Mouse (Mus musculus) intestine, embryonic 14.5 days (tissue): ENCODE measurements at regions not wholly inside any gene's neighbourhood (a gene's known extent, or its start where the extent isn't known, plus 50 kb on each side); places are given as distances from the start of the nearest gene placed in this dataset.

ENCODE experiments used
- ATAC-seq: fragments of 200-750 bp; cut with Nextera tagmentation; replicated peaks from 2 replicates; pipeline ENCODE4 v1.8.0; 2017; ENCODE audit warnings: low read depth, moderate number of reproducible peaks, moderate TSS enrichment, moderate library complexity; ENCODE audit not compliant: low FRiP score, low TSS enrichment
- DNase-seq: peaks from one replicate; pipeline ENCODE4 v3.0.0-alpha.2; 2018; ENCODE audit warnings: low spot score
- H3K27ac ChIP-seq: fragments of 300-500 bp; sonication (generic); 2 replicates; pipeline ENCODE4 v1.5.1; 2014; ENCODE audit warnings: low read depth, mild to moderate bottlenecking, control low read depth
- H3K27me3 ChIP-seq: fragments of 300-500 bp; sonication (generic); replicated peaks from 2 replicates; pipeline ENCODE4 v1.6.1; 2014; ENCODE audit warnings: low read length, control low read depth; ENCODE audit not compliant: control insufficient read depth, insufficient read depth
- H3K36me3 ChIP-seq: fragments of 300-500 bp; sonication (generic); 2 replicates; pipeline ENCODE4 v1.6.1; 2014; ENCODE audit warnings: low read length, control low read depth; ENCODE audit not compliant: control insufficient read depth, insufficient read depth
- H3K4me1 ChIP-seq: fragments of 300-500 bp; sonication (generic); replicated peaks from 2 replicates; pipeline ENCODE4 v1.6.1; 2014; ENCODE audit warnings: low read length, control low read depth, mixed read lengths; ENCODE audit not compliant: control insufficient read depth, insufficient read depth
- H3K4me2 ChIP-seq: fragments of 300-500 bp; sonication (generic); 2 replicates; pipeline ENCODE4 v1.6.1; 2014; ENCODE audit warnings: low read length
- H3K4me3 ChIP-seq: fragments of 300-500 bp; sonication (generic); 2 replicates; pipeline ENCODE4 v1.5.1; 2014; ENCODE audit warnings: low read depth, low read length, control low read depth, mixed read lengths
- H3K9ac ChIP-seq: fragments of 300-500 bp; sonication (generic); 2 replicates; pipeline ENCODE4 v1.6.1; 2014; ENCODE audit warnings: mild to moderate bottlenecking, low read length
- H3K9me3 ChIP-seq: fragments of 300-500 bp; sonication (generic); 2 replicates; pipeline ENCODE4 v1.6.1; 2016; ENCODE audit warnings: low read length, control low read depth; ENCODE audit not compliant: control insufficient read depth
- WGBS: fragments of 180-500 bp; shearing (Covaris S2); extraction: QIAGEN DNeasy Blood & Tissue Kit; methylation state at CpG from one replicate; pipeline ENCODE4 v1.1.7; 2014; 5-methylcytosine and 5-hydroxymethylcytosine counted together

DNA sequence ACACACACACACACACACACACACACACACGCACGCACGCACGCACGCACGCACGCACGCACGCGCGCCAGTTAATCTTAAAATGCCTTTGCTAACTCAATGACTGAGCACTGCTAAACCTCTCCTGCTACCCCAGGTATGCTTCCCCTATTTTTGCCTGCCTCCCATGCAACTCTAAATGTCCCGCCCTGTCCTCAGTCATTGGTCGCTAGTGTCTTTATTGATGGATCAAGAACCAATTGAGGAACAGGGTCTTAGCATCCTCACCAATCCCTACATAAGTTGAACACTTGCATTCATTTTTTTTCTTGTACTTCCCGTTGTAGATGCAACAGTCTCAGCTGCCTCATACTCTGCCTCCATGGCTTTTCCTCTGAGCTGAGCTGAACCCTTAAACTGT lies 72.2 kb upstream of the Ankrd55 start:
- WGBS, result 95% methylated on average over 14 of the region's 14 CpGs
- ATAC-seq (no peak), DNase-seq (no peak)
- Histone ChIP-seq H3K9ac (no peak overlapping the region), H3K27me3 (no peaks in the 10 kb centered on the region), H3K4me3 (no peak overlapping the region), H3K9me3 (no peaks in the 10 kb centered on the region), H3K27ac (no peak overlapping the region), H3K36me3 (no peaks in the 10 kb centered on the region), H3K4me2 (no peak overlapping the region), H3K4me1 (0 out of 2 replicates have a peak, but pooled peaks cover 5% of the 10 kb centered on the region)

GRCm38 (mm10) chr13:112218389-112218788 lies 69.9 kb upstream of the Ankrd55 start:
- no peak overlapping the region for H3K4me2 ChIP-seq
- H3K9me3 ChIP-seq, result no peaks in the 10 kb centered on the region
- 0 out of 2 replicates have a peak, but pooled peaks cover 6% of the 10 kb centered on the region for H3K4me1 ChIP-seq
- no peak for DNase-seq
- 63% methylated on average over 5 of the region's 5 CpGs for WGBS
- no peaks in the 10 kb centered on the region for H3K27me3 ChIP-seq
- no peak overlapping the region for H3K27ac ChIP-seq
- no peak overlapping the region for H3K9ac ChIP-seq
- no peak overlapping the region for H3K4me3 ChIP-seq
- no peaks in the 10 kb centered on the region for H3K36me3 ChIP-seq
- no peak for ATAC-seq

DNA sequence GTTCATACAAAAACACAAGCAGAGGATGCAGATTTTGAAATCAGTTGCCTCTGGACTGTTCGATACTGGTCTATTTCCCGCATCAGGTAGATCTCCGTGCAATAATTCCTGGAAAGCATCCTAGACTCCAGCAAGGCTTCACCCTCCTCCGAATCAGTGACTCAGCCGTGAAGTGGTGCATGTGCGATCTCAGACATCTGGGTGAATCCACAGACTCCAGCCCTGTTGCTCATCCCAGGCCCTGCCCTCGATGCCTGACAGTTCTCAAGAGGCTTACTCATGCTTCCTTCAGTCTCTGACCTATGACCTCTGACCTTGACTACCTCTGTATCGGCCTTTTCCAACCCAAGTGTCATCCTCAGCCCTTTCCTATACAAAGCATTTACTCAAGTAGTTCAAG lies 68.1 kb upstream of the Ankrd55 start:
- Histone ChIP-seq H3K4me1 (0 out of 2 replicates have a peak, but pooled peaks cover 3% of the 10 kb centered on the region), H3K4me3 (no peak overlapping the region), H3K27ac (no peak overlapping the region), H3K36me3 (no peaks in the 10 kb centered on the region), H3K9me3 (no peaks in the 10 kb centered on the region), H3K9ac (no peak overlapping the region), H3K4me2 (no peak overlapping the region), H3K27me3 (no peaks in the 10 kb centered on the region)
- DNase-seq (no peak), ATAC-seq (no peak)
- WGBS, result 80% methylated on average over 8 of the region's 8 CpGs

DNA sequence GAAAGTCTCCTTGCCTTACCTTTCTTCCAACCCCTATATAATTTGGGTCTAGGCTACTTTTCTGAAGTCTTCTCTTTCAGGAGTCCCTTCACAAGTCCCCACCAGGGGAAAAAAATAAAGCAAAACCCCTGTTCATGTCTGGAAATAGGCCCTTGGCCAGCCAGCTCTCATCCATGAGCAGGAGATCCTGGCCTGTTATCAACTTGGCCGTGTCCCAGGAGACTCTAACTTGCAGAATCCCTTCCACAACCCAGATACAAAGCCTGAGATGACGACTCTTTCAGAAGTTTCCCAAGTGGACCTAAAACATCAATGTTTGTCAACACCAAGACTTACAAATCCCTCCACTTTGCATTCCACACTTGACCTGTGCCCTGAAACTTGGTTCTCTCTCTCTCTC lies 64.6 kb upstream of the Ankrd55 start:
- Histone ChIP-seq H3K4me1 (peaks cover 8% of the 10 kb centered on the region), H3K4me3 (no peak overlapping the region), H3K4me2 (no peak overlapping the region), H3K9ac (no peak overlapping the region), H3K9me3 (no peaks in the 10 kb centered on the region), H3K27me3 (no peaks in the 10 kb centered on the region), H3K27ac (no peak overlapping the region), H3K36me3 (no peaks in the 10 kb centered on the region)
- 66% methylated on average over 2 of the region's 2 CpGs for WGBS
- DNase-seq (no peak), ATAC-seq (no peak)

DNA sequence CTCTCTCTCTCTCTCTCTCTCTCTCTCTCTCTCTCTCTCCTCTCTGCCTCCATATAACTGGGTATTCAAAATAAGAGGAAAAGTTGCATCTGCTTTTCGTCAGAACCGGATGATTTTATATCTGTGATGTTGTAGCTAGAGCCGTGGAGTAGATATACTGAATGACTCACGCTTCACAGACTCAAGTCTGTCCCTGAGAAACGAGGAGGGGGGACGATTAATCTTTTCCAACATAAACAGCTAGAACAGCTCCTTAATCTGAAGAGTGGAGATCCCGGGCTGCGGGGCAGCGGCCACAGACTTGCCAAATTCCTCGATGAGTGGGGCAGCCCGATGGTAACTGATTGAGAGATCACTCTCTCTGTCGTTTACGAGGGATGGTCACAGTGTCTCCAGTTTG lies 60.5 kb upstream of the Ankrd55 start:
- no peak for DNase-seq
- Histone ChIP-seq H3K27ac (peak overlapping the region; percentile 75), H3K9ac (no peak overlapping the region), H3K9me3 (no peaks in the 10 kb centered on the region), H3K4me1 (peaks cover 5% of the 10 kb centered on the region), H3K4me3 (no peak overlapping the region), H3K4me2 (no peak overlapping the region), H3K36me3 (no peaks in the 10 kb centered on the region), H3K27me3 (no peaks in the 10 kb centered on the region)
- ATAC-seq, result peak; percentile 90
- WGBS, result 24% methylated on average over 13 of the region's 13 CpGs

DNA sequence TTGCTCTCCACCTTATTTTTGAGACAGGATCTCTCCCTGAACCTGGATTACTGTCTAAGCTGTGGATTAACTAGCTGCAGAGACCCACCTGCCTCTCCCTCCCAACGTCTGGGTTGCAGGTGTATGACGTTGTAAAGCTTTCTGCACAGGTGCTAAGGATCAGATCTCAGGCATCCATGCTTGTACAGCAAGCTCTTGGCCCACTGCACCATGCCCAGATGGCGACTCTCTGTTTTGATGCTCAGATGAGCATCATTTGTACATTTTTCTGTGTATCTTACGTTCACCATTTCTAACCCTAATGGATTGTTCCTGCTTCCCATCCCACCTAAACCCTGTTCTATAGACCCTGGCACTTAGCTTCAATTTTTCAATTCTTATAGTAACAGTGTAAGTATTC lies 59.4 kb upstream of the Ankrd55 start:
- ATAC-seq (no peak), DNase-seq (no peak)
- H3K4me1 ChIP-seq, result peaks cover 5% of the 10 kb centered on the region
- H3K4me2 ChIP-seq, result no peak overlapping the region
- no peak overlapping the region for H3K4me3 ChIP-seq
- no peaks in the 10 kb centered on the region for H3K36me3 ChIP-seq
- WGBS, result 82% methylated on average over 4 of the region's 4 CpGs
- H3K9me3 ChIP-seq, result no peaks in the 10 kb centered on the region
- no peaks in the 10 kb centered on the region for H3K27me3 ChIP-seq
- H3K9ac ChIP-seq, result no peak overlapping the region
- H3K27ac ChIP-seq, result no peak overlapping the region

GRCm38 (mm10) chr13:112230176-112230575 lies 58.1 kb upstream of the Ankrd55 start:
- H3K9me3 ChIP-seq, result peaks cover 6% of the 10 kb centered on the region; the same call in 1 of the 2 replicates
- H3K4me1 ChIP-seq, result peaks cover 5% of the 10 kb centered on the region
- DNase-seq (no peak), ATAC-seq (no peak)
- H3K27ac ChIP-seq, result no peak overlapping the region
- no peak overlapping the region for H3K9ac ChIP-seq
- H3K4me3 ChIP-seq, result no peak overlapping the region
- no peak overlapping the region for H3K4me2 ChIP-seq
- no peaks in the 10 kb centered on the region for H3K36me3 ChIP-seq
- 47% methylated on average over 3 of the region's 3 CpGs for WGBS
- no peaks in the 10 kb centered on the region for H3K27me3 ChIP-seq

DNA sequence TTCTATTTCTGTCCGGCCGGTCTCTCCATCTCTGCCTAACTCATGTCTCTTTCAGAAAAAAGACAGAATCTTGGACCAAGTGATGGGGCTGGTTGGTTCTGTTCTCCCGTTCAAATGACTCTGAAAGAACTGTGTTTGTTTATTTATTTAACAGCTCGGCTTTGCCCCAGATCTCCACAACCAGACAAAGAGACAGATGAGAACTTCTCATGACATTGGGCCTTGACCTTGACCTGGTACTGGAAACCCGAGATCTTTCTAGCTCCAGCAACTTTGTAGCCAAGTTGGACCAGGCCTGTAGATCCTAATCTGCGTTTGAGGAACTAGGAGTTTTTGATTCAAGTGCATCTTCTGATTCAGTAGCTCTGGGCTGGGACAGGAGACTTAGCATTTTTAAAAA lies 53.6 kb upstream of the Ankrd55 start:
- Histone ChIP-seq H3K9me3 (peaks cover 6% of the 10 kb centered on the region; the same call in 1 of the 2 replicates), H3K27ac (no peak overlapping the region), H3K36me3 (no peaks in the 10 kb centered on the region), H3K4me3 (no peak overlapping the region), H3K27me3 (no peaks in the 10 kb centered on the region), H3K9ac (no peak overlapping the region), H3K4me1 (no peaks in the 10 kb centered on the region), H3K4me2 (no peak overlapping the region)
- DNase-seq, result no peak
- no peak for ATAC-seq
- WGBS, result 74% methylated on average over 6 of the region's 6 CpGs

- Histone ChIP-seq H3K4me1 (no peaks in the 10 kb centered on the region), H3K27ac (no peak overlapping the region), H3K4me3 (no peak overlapping the region), H3K9me3 (peaks cover 6% of the 10 kb centered on the region; the same call in 1 of the 2 replicates), H3K9ac (no peak overlapping the region), H3K27me3 (no peaks in the 10 kb centered on the region), H3K36me3 (no peaks in the 10 kb centered on the region), H3K4me2 (no peak overlapping the region)
- 63% methylated on average over 6 of the region's 6 CpGs for WGBS
- no peak for ATAC-seq
- DNase-seq, result no peak
Measured at GRCm38 (mm10) chr13:112236956-112237355, 51.3 kb upstream of the Ankrd55 start.
